Comparison of ENCODE assay signal across 11 mouse cellular contexts in the genomic region with DNA sequence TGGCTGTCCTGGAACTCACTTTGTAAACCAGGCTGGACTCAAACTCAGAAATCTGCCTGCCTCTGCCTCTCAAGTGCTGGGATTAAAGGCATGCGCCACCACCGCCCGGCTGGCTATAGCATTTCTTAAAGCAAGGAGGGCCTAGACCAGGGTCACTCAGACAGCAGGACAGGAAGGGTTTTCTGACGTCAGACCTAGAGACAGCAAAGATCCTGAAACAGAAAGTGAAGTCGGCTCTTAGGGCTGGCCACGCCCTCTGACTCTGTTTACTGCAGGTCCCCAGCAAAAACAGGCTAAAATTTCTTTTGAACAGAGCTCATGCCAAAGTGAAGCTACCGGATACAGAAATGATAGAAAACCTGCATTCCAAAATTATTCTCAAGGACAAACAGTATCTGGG.
"Had no signal": no experiment of that assay in that cellular context is flagged by ENCODE, and none has a peak within 500 bp of the region (broad histone marks: within the 10 kb centered on the region; RNA-seq: fewer than 3 reads in every experiment).

No protein-coding gene starts in this region.

- H3K9ac ChIP-seq: liver, embryonic 13.5 days; midbrain, embryonic 12.5 days; midbrain, embryonic 15.5 days; neural tube, embryonic 13.5 days had no signal

- H3K9me3 ChIP-seq: liver, embryonic 13.5 days; midbrain, embryonic 12.5 days; midbrain, embryonic 15.5 days; neural tube, embryonic 13.5 days had no signal

- H3K4me2 ChIP-seq: liver, embryonic 13.5 days; midbrain, embryonic 12.5 days; midbrain, embryonic 15.5 days; neural tube, embryonic 13.5 days had no signal

- H3K27ac ChIP-seq: kidney, postnatal 0 days; left cerebral cortex, adult 2 months; liver, embryonic 13.5 days; midbrain, embryonic 15.5 days; neural tube, embryonic 13.5 days had no signal

- DNase-seq: kidney, adult 18-20 months; layer of hippocampus, postnatal 36 days; liver, embryonic 13.5 days; lung, adult 2 months; lung, postnatal 14 days; thymus, adult 18-20 months had no signal

- H3K27me3 ChIP-seq: liver, embryonic 13.5 days; midbrain, embryonic 12.5 days; midbrain, embryonic 15.5 days; neural tube, embryonic 13.5 days had no signal

- H3K4me3 ChIP-seq: left cerebral cortex, adult 2 months; liver, embryonic 13.5 days; midbrain, embryonic 12.5 days; midbrain, embryonic 15.5 days; neural tube, embryonic 13.5 days had no signal

- H3K36me3 ChIP-seq: midbrain, embryonic 12.5 days; midbrain, embryonic 15.5 days had no signal

- ATAC-seq: midbrain, embryonic 15.5 days had no signal

- H3K4me1 ChIP-seq: neural tube, embryonic 13.5 days had no signal
